Mouse (Mus musculus) midbrain, embryonic 16.5 days (tissue): ENCODE results near the gene 5830473C10Rik. TPM values are rescaled to one million over a fixed set of nuclear protein-coding genes. Genes with fewer than 3 reads are reported as not detected.

Experiments
- ATAC-seq: fragments of 200-750 bp; cut with Nextera tagmentation; 2 replicates; pipeline ENCODE4 v1.8.0; 2017; ENCODE audit warnings: moderate TSS enrichment
- H3K27ac ChIP-seq: fragments of 300-500 bp; sonication (generic); 2 replicates; pipeline ENCODE4 v1.5.1; 2014; ENCODE audit warnings: mild to moderate bottlenecking, low read length, mixed read lengths
- H3K27me3 ChIP-seq: fragments of 300-500 bp; sonication (generic); 2 replicates; pipeline ENCODE4 v1.6.1; 2014; ENCODE audit warnings: low read depth, low read length, mixed read lengths; ENCODE audit not compliant: control insufficient read depth, insufficient read depth
- H3K36me3 ChIP-seq: fragments of 300-500 bp; sonication (generic); 2 replicates; pipeline ENCODE4 v1.6.1; 2014; ENCODE audit warnings: mild to moderate bottlenecking, low read length, moderate library complexity, mixed read lengths; ENCODE audit not compliant: control insufficient read depth, insufficient read depth
- H3K4me1 ChIP-seq: fragments of 300-500 bp; sonication (generic); 2 replicates; pipeline ENCODE4 v1.6.1; 2014; ENCODE audit warnings: mild to moderate bottlenecking, low read length, mixed read lengths; ENCODE audit not compliant: control insufficient read depth, insufficient read depth
- H3K4me2 ChIP-seq: fragments of 300-500 bp; sonication (generic); 2 replicates; pipeline ENCODE4 v1.6.1; 2014; ENCODE audit warnings: mild to moderate bottlenecking, low read length, mixed read lengths
- H3K4me3 ChIP-seq: fragments of 300-500 bp; sonication (generic); 2 replicates; pipeline ENCODE4 v1.5.1; 2014; ENCODE audit warnings: low read depth, mild to moderate bottlenecking, low read length, moderate library complexity, mixed read lengths
- H3K9ac ChIP-seq: fragments of 300-500 bp; sonication (generic); 2 replicates; pipeline ENCODE4 v1.6.1; 2014; ENCODE audit warnings: low read depth, low read length, mixed read lengths
- H3K9me3 ChIP-seq: fragments of 300-500 bp; sonication (generic); replicated peaks from 2 replicates; pipeline ENCODE4 v1.6.1; 2014; ENCODE audit warnings: mild to moderate bottlenecking, low read length, mixed read lengths; ENCODE audit not compliant: control insufficient read depth, poor library complexity, severe bottlenecking
- WGBS: fragments of 180-500 bp; shearing (Covaris S2); extraction: QIAGEN DNeasy Blood & Tissue Kit; methylation state at CpG from one replicate; pipeline ENCODE4 v1.1.7; 2014; 5-methylcytosine and 5-hydroxymethylcytosine counted together
- polyA plus RNA-seq: library from polyadenylated mRNA; unstranded; fragments of >200 nt; fragmentation: Nextera tagmentation; extraction: Ambion mirVana; gene quantifications from 2 replicates; pipeline ENCODE4 v1.2.1, GENCODE M21; 2015

Gene 5830473C10Rik
- 0.15 TPM in 1 of 2 replicates, not detected in the other for polyA plus RNA-seq

DNA sequence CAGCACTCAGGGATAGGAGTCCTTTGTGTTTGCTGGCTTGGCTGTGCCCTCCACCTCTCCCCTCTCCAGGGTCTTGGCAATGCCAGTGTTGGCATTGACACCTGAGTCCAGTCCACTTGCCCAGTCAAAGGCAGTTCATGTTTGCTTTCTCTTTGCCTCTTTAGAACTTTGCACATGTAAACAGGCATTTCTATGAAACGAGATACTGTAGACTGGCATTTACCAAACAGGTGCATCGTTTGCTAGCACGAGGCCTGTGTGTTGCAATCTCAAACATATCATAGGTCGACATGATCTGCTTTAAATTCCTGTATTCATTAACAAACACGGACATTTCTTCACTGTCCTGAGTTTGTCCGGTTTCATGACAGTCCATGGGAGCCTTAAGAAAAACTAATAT lies at the start of gene 5830473C10Rik:
Gene 5830473C10Rik (plus strand): TSS at position 365 of the 400 bp plus-strand sequence.
- Histone ChIP-seq H3K9ac (no peak within 1 kb of the TSS), H3K27me3 (no peaks in the 10 kb centered on the region), H3K4me1 (no peaks in the 10 kb centered on the region), H3K9me3 (no peaks in the 10 kb centered on the region), H3K4me3 (no peak within 1 kb of the TSS), H3K36me3 (no peaks in the 10 kb centered on the region), H3K27ac (no peak within 1 kb of the TSS), H3K4me2 (no peak within 1 kb of the TSS)
- WGBS = 92% methylated on average over 6 of the region's 6 CpGs
- ATAC-seq = no peak

DNA sequence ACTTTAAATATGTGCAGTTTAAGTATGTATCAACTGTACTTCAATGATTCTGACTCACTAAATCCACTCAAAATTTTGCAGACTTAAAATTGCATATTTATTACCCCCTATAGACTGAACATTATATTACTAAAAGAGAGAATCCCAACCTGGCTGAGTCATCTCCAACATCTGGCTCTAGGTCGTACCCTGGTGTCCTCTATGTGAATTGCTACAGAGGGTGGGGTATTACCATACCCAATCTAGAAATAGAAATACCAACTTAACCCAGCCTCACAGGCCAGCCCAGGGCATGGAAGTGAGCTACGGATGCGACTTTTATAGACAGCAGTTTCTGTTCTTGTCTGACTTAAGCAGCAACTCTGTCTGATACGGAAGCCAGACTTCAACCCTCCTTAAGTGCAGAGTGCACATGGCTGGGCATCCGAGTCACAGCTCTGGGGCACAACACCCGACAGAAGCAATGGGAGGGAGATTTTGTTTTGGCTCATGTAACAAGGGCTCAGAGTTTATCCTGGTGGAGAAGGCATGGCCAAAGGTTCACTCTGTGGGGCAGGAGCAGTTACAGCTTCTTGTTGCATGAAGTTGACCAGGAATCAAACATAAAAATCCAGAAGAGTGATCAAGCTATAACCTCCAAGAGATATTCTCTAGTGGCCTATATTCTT lies 48.5 kb upstream of the 5830473C10Rik start:
- Histone ChIP-seq H3K4me2 (no peak overlapping the region), H3K4me3 (no peak overlapping the region), H3K9me3 (no peaks in the 10 kb centered on the region), H3K9ac (no peak overlapping the region), H3K4me1 (no peaks in the 10 kb centered on the region), H3K27me3 (no peaks in the 10 kb centered on the region), H3K36me3 (no peaks in the 10 kb centered on the region), H3K27ac (no peak overlapping the region)
- ATAC-seq = no peak
- 85% methylated on average over 6 of the region's 6 CpGs for WGBS

DNA sequence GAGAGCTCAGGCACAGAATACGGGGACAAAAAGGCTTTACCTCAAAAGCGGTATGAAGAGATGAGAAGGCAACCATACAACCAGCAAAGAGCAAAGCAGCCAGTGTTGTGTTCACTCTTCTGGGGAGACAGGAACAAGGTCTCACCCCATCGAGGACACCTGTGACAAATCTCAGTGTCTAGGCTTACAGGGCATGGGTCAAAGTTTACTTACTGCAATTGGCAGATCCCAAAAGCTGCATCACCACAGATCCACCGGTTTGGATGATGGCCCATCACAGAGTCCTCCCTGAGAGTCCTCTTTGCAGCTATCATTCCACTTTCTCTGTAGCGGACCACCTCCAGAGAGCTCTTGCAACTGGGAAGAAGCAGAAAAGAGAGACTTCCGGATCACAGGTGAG lies 45.3 kb upstream of the 5830473C10Rik start:
- Histone ChIP-seq H3K4me2 (no peak overlapping the region), H3K36me3 (no peaks in the 10 kb centered on the region), H3K4me3 (no peak overlapping the region), H3K9me3 (no peaks in the 10 kb centered on the region), H3K9ac (no peak overlapping the region), H3K27ac (no peak overlapping the region), H3K27me3 (no peaks in the 10 kb centered on the region), H3K4me1 (no peaks in the 10 kb centered on the region)
- 92% methylated on average over 6 of the region's 6 CpGs for WGBS
- ATAC-seq = no peak

DNA sequence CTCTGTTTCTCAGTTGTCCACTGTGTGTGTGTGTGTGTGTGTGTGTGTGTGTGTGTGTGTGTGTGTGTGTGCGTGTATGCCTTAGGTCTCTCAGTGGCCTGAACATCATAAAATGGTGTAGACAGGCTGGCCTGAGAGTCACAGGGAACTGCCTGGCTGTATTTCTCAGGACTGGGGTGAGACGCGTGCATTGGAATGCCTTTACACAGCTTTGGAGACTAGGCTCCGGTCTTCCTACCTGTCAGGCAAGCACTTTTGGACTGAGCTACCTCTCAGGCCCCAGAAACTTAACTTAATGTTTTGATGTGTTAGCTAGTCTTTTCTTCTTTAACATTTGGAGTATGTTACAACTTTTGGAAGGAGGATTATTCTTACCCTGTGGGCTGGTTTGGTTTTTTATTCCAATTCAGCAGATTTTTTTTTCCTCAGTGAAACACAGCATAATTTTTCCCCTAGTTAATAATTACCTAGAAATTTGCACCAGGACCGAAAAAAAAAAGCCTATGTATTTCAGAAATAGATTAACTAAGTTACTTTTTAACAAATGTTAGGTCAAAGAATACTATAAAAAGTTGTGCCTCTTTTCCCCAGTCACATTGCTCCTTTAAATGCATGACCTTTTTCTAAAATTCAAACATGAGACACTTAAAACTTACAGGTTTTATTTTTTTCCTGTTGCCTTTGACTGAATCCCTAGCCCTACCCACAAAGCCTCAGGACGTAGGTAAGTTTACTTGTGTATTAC lies 42.4 kb upstream of the 5830473C10Rik start, which contains the start of gene Afm:
Gene Afm (plus strand): TSS at position 577 of the 745 bp plus-strand sequence.
- Histone ChIP-seq H3K4me1 (no peaks in the 10 kb centered on the region), H3K9me3 (no peaks in the 10 kb centered on the region), H3K9ac (no peak within 1 kb of the TSS), H3K27ac (no peak within 1 kb of the TSS), H3K36me3 (no peaks in the 10 kb centered on the region), H3K4me3 (no peak within 1 kb of the TSS), H3K27me3 (no peaks in the 10 kb centered on the region), H3K4me2 (no peak within 1 kb of the TSS)
- ATAC-seq = no peak
- 88% methylated on average over 6 of the region's 6 CpGs for WGBS

DNA sequence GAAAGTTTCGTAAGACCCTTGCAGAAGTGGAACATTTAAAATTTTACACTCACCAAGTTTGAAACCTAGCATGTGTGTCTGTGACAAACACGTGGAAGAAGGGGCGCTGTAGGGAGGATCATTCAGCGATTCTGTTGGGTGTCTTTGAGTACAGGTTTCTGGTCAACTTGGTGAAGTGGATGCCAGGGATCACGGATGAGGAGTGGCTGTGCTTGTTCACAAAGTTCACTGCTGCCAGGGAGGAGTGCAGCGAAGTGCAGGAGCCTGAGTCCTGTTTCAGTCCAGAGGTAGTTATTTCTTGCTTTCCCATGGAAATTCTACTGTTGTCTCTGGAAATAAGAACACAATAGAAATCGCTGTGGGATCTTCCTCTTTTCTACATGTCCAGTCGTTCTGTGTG lies 9.7 kb upstream of the 5830473C10Rik start:
- WGBS = 87% methylated on average over 8 of the region's 8 CpGs
- Histone ChIP-seq H3K4me2 (no peak overlapping the region), H3K36me3 (no peaks in the 10 kb centered on the region), H3K4me1 (no peaks in the 10 kb centered on the region), H3K4me3 (no peak overlapping the region), H3K27me3 (no peaks in the 10 kb centered on the region), H3K9ac (no peak overlapping the region), H3K9me3 (no peaks in the 10 kb centered on the region), H3K27ac (no peak overlapping the region)
- no peak for ATAC-seq

DNA sequence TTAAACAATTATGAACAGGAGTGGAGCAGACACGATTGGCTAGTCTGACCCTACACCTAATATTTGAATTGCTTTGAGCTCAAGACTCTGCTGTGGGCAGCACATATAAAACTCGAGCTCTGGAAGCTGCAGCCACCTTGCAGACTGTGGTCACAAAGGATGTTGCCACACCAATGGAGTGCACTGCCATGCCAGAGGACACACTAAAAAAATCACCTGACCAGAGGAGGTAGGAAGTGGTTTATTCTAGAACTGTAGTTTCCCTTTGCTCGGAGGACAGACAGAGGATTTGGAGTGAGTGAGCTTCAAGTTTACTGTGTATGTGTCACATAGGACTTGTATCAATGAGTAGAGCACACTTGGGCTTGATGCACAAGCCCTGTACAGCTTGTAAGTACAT lies 4.9 kb upstream of the 5830473C10Rik start:
- H3K4me3 ChIP-seq = no peak overlapping the region
- H3K9ac ChIP-seq = no peak overlapping the region
- no peak overlapping the region for H3K4me2 ChIP-seq
- ATAC-seq = no peak
- no peaks in the 10 kb centered on the region for H3K36me3 ChIP-seq
- WGBS = 76% methylated on average over 3 of the region's 3 CpGs
- no peak overlapping the region for H3K27ac ChIP-seq
- H3K9me3 ChIP-seq = no peaks in the 10 kb centered on the region
- no peaks in the 10 kb centered on the region for H3K27me3 ChIP-seq
- no peaks in the 10 kb centered on the region for H3K4me1 ChIP-seq

DNA sequence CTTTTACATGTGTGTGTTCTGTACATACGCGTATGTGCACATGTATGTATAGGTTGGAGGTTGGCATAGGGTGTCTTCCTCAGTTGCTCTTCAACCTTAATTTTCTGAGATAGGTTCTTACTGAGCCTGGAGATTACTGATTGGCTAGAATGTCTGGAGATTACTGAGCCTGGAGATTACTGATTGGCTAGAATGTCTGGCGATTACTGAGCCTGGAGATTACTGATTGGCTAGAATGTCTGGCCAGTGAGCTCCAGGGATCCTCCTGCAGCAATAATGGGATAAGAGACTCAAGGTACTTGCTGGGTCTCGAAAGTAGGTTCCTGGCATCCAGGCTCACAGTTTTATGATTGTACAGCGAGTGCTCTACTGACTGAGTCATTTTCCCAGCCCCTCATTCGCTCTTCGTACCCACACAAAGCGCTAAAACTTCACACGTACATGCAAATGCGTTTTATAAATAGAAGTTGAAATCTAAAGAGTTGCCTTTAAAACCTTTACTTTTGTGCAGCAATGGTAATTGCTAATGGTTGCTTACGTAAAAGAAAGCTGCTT lies 891 bp downstream of the 5830473C10Rik start:
- Histone ChIP-seq H3K4me2 (no peak overlapping the region), H3K9me3 (no peaks in the 10 kb centered on the region), H3K4me1 (no peaks in the 10 kb centered on the region), H3K27ac (no peak overlapping the region), H3K36me3 (no peaks in the 10 kb centered on the region), H3K27me3 (no peaks in the 10 kb centered on the region), H3K9ac (no peak overlapping the region), H3K4me3 (no peak overlapping the region)
- no peak for ATAC-seq
- WGBS = 93% methylated on average over 11 of the region's 11 CpGs

DNA sequence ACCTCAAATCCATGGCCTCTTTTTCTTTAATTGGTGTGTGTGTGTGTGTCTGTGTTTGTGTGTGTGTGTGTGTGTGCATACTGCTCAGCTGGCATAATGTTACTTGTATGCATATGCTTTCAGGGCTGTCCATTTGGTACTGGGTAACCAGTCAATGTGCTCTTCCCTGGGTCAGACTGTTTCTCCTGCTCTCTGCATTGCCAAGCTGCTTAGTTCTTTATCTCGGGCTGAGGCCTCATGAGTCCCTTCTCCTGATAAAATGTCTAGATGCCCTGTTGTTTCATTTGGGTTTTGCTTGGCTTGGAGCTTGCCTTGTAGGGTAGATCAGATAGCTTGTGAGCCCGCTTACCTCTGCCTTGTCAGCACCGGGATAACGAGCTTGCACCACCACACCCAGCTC lies 2.0 kb downstream of the 5830473C10Rik start:
- Histone ChIP-seq H3K4me1 (no peaks in the 10 kb centered on the region), H3K9me3 (no peaks in the 10 kb centered on the region), H3K27me3 (no peaks in the 10 kb centered on the region), H3K9ac (no peak overlapping the region), H3K36me3 (no peaks in the 10 kb centered on the region), H3K4me2 (no peak overlapping the region), H3K27ac (no peak overlapping the region), H3K4me3 (no peak overlapping the region)
- no peak for ATAC-seq
- WGBS = 91% methylated on average over 4 of the region's 4 CpGs

DNA sequence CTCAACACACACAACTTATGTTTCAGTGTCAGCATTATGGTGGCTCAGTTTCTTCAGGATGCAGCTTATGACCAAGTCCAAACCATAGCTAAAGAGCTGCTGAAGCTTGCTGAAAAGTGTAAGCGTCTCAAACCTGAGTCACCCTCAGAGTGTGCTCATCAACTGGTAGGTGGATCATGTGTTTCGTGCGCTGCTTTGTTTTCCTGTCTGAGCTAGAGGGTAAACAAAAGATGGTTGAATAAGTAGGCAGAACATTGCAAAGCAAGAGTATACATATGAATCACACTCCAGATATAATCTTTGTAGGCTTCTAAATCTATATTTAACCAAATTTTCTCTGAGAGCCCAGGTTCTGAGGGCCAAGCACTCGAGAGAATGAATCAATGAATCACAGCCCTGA lies 3.3 kb downstream of the 5830473C10Rik start:
- H3K27me3 ChIP-seq = no peaks in the 10 kb centered on the region
- no peak overlapping the region for H3K9ac ChIP-seq
- H3K4me2 ChIP-seq = no peak overlapping the region
- H3K9me3 ChIP-seq = no peaks in the 10 kb centered on the region
- no peaks in the 10 kb centered on the region for H3K36me3 ChIP-seq
- H3K4me3 ChIP-seq = no peak overlapping the region
- no peak overlapping the region for H3K27ac ChIP-seq
- no peak for ATAC-seq
- no peaks in the 10 kb centered on the region for H3K4me1 ChIP-seq
- WGBS = 93% methylated on average over 4 of the region's 4 CpGs
